Mouse (Mus musculus) 3134 (cell line): ENCODE measurements around the gene Gm9195.

Experiments
- DNase-seq: peaks from one replicate; pipeline ENCODE4 v3.0.0-alpha.2; 2011; ENCODE audit warnings: low spot score; ENCODE audit not compliant: insufficient read length; ENCODE audit errors: extremely low read depth

The Gm9195 gene

GRCm38 (mm10) chr14:72491738-72492137 lies at the start of gene Gm9195:
Gm9195 (minus strand) TSS chr14:72491838.
- no peak for DNase-seq

DNA sequence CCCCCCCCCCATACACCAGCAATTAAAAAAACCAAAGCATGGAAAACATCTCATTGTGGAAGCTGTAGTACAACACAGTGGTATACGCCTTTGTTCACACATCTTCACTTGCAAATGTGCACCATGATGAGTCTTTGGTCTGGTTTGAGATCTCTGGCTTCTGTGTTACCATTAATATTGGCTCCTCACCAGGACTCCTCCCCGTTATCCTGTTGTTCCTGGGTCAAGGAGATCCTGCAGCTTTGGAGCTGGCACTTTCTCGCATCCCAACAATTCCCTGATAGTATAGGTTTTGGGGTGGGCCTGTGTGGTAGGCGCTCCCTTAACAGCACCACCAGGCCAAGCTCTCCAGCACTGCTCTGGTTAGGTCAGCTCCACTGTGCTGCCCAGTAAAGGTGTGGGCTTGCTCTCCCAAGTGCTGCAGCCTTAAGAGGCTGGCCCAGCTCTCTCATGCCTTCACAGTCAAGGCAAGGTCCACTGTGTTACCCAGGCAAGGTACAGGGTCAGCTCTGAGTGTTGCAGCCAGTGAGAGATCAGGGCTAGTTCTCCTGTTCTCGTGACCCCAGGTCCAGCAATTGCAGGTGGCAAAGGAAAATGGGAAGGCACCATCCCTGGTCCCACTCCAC lies 44.9 kb upstream of the Gm9195 start:
- DNase-seq = no peak

DNA sequence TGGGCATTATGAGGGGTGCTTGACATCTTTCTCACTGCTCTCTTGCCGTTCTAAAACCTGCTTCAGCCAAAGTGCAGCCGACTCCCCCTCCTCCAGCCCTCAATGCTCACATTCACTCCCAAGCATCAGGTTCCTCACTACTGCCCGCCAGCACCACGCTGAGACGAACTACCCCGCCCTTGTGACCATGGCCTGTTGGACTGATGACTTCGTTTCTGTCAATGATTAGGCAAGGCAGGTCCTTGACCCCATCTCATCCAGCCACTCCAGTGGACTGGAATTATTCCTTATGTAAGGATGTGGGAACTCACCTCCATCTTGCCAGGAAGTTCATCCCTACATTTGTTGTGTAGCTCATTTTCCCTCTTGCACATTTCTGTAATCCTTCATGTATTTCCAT lies 42.2 kb upstream of the Gm9195 start:
- no peak for DNase-seq

GRCm38 (mm10) chr14:72532028-72532917 lies 40.6 kb upstream of the Gm9195 start:
- peak; percentile 7 for DNase-seq

DNA sequence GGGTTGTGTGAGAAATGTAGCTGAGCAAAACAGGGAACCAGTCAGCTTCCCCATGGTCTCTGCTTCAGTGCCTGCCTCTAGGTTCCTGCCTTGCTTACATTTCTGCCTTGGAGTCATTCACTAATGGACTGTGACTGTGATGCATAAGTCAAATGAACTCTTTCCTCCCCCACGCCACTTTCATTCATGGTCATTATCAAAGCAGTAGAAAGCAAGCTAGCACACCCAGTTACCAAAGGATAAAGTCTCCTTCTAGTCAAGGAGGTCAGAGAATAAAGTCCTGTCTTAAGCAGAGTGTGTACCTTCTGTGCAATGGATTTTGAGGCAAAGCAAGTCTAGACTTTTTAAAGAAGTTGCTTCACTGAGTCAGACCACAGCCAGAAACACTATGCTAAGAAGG lies 35.5 kb upstream of the Gm9195 start:
- DNase-seq = no peak

GRCm38 (mm10) chr14:72519561-72519960 lies 27.9 kb upstream of the Gm9195 start:
- no peak for DNase-seq

DNA sequence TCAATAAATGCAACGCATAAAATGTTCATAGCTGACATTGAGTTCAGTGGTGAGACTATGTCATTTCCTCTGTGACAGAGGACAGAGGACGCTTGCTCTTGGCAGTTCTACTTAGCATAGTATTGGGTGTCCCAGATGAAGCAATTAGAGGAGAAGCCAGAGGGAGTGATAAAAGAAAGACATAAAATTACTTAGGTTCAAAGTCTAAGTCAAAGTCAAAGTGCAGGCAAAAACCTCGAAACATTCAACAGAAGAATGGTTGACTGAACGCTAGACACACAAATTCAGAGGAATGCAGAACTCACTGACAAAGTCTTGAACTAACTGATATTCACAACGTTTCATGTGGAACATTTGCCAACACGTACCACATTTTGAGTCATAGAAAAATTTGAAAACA lies 27.1 kb upstream of the Gm9195 start:
- DNase-seq = no peak

DNA sequence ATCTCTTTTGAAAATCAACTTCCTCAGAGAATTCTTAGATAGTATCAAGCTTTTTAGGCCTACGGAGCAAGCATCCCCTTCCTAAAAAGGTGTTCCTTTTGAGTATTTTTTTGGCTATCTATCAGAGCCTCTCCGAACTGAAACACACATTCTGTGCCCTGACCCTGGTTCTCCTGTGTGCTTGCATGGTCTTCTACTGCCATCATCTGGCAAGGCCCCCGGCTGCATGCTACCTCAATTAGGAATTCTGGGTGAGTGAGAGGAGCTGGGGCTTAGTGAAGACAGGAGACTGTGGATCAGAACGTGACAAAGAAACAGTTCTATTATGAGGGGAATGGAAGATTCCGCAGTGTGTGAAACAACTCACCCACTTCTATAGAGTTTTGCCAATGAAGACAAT lies 24.7 kb upstream of the Gm9195 start:
- DNase-seq = no peak

DNA sequence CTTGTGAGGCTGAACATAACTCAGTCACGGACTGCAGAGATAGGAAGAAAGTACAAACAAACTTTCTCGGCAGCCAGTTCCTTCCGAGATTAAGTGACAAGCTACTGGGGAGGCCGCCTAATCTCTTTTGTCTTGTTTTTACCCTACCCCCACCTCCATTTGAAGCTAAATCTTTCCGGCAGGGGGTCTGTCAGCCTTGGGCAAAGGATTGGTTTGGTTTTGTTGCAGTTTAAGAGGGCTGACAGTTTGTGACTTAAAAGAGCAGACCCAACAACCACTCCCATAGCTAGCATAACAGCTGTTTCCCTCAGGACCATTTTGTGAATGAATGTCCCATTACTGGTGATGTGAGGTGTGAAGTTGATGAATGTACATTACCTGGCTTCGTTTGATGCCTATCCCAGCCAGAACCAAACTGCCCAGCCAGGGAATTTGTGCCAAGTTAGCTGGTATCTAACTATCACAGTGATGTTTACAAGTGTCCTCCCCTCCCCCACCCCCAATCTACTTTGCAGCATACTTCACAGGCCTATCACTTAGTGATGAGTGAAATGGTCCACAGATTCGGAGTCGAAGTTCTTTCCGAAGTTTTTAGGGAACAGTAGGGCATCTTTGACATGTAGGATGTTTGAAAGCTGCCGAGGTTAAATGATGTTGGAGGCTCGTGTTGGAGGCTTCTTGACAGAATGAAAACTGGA lies 15.2 kb upstream of the Gm9195 start:
- no peak for DNase-seq

- no peak for DNase-seq
These were observed 14.5 kb upstream of the Gm9195 start for GRCm38 (mm10) chr14:72506018-72506722.

DNA sequence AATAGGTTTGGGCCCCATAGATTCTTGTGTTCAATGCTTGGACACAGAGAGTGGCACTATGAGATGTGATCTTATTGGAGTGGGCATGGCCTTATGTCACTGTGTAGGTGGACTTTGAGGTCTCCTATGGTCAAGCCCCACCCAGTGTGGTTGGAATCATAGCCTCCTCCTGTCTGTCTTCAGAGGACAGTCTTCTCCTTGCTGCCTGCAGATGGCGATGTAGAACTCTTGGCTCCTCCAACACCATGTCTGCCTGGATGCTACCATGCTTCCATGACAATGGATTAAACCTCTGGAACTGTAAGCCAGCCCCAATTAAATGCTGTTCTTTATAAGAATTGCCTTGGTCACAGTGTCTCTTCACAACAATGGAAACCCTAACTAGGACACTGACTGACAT lies 13.3 kb upstream of the Gm9195 start:
- no peak for DNase-seq

DNA sequence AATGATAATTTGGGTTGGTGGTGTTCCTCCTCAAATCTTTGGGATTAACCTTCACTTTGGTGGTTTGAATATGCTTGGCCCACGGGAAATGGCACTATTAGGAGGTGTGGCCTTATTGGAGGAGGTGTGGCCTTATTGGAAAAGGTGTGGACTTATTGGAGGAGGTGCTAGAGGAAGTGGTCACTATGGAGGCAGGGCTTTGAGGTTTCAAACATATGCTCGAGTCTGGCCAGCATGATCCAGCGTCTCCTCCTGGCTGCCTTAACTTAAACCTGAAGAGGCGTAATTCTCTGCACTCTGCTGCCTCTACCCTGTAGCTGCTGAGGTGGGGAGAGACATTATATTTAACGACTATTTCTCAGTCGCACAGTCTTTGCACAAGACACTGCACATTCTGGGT lies 11.6 kb upstream of the Gm9195 start:
- DNase-seq = no peak

DNA sequence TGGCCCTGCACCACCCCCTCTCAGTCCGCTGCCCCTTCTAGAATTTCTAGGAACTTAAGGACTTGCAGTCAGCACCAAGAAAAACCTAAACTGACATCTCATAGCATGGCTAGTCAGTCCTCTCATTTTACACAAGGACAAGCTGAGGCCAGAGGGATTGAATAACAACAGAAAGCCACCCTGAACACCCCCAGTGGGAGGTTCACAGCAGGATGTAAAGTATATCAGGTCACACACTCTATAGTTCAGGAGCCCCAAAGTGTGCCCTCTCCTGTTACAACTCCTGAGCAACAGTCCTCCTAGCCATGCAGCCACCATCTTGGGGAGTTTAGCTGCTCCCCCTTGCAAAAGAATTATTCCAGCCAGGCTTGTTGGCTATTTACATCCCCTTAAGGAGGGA lies 2.1 kb upstream of the Gm9195 start:
- no peak for DNase-seq

GRCm38 (mm10) chr14:72490367-72490766 lies 1.3 kb downstream of the Gm9195 start:
- no peak for DNase-seq

DNA sequence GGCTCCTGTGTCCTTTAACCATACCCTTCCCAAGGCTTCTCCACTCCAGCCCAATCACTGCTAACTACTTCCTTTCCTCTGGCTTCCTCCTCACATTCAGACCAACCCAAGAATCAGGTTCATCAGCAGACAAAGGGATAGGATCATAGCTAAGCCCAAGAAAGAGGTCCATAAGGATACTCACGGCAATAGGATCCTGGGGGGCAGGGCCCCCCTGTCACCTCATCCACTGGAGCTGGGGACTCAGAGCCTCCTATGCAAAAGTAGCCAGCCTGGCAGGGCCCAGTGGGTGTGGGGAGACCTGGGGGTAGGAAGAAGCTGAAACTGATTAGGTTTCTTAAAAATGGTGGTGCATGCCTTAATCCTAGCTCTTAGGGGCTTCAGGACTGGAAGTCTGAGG lies 17.1 kb downstream of the Gm9195 start:
- no peak for DNase-seq

- no peak for DNase-seq
These were observed 23.2 kb downstream of the Gm9195 start for GRCm38 (mm10) chr14:72468429-72468828.

DNA sequence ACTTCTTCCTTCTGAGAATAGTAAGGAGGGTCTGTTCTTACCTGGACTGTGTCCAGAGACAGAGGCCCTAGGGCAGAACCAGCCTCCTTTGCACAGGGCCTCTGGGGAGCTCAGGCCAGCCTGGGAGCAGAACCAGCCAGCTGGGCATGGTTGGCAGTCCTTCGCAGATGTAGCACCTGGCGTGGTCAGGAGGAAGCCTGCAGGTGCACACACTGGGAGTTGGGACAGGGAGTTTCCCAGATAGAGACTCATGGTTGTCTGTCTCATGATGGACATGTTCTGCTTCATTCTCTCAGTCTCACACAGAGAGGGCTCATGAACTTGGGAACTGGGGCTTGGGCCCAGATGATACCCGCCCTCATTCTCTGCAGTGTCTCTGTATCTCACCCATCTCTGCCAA lies 25.3 kb downstream of the Gm9195 start:
- DNase-seq = no peak

- DNase-seq = no peak
These were observed 30.0 kb downstream of the Gm9195 start for GRCm38 (mm10) chr14:72461591-72461990.

GRCm38 (mm10) chr14:72460291-72460690 lies 31.3 kb downstream of the Gm9195 start:
- no peak for DNase-seq

- DNase-seq = no peak
These were observed 32.7 kb downstream of the Gm9195 start for GRCm38 (mm10) chr14:72458930-72459329.
